Mouse (Mus musculus): ENCODE measurements around the gene Pdhb. TPM values are rescaled to one million over a fixed set of nuclear protein-coding genes. Genes with fewer than 3 reads are reported as not detected.

Pdhb gene
- polyA plus RNA-seq, 1 experiment: 53.1 TPM

- no peak for TF ChIP-seq CTCF (IDR thresholded peaks at IDR 0.05; ENCODE audit: insufficient read depth, low read length)
- TF ChIP-seq POLR2A (IDR thresholded peaks at IDR 0.05; ENCODE audit: borderline replicate concordance, extremely low read depth, low read depth, low read length): no peak
- H3K4me1 ChIP-seq (ENCODE audit: control insufficient read depth, insufficient read depth, low read length): no peaks in the 10 kb centered on the region
- DNase-seq: no peak
- WGBS: 85% methylated on average over 7 of the region's 7 CpGs
- no peak overlapping the region for H3K4me3 ChIP-seq (replicated peaks; ENCODE audit: extremely low read depth, low read depth, low read length)
Observed at GRCm38 (mm10) chr14:8164463-8164862, 8.4 kb downstream of the Pdhb start.

- no peak for DNase-seq
- WGBS: 82% methylated on average over 2 of the region's 2 CpGs
- no peak overlapping the region for H3K4me3 ChIP-seq (replicated peaks; ENCODE audit: extremely low read depth, low read depth, low read length)
- TF ChIP-seq CTCF (IDR thresholded peaks at IDR 0.05; ENCODE audit: insufficient read depth, low read length) (peak; percentile 51), POLR2A (IDR thresholded peaks at IDR 0.05; ENCODE audit: borderline replicate concordance, extremely low read depth, low read depth, low read length) (no peak)
- H3K4me1 ChIP-seq (ENCODE audit: control insufficient read depth, insufficient read depth, low read length): no peaks in the 10 kb centered on the region
Observed at GRCm38 (mm10) chr14:8161777-8162176, 11.0 kb downstream of the Pdhb start.

- DNase-seq: no peak
- no peak for TF ChIP-seq POLR2A (IDR thresholded peaks at IDR 0.05; ENCODE audit: borderline replicate concordance, extremely low read depth, low read depth, low read length)
- TF ChIP-seq CTCF (IDR thresholded peaks at IDR 0.05; ENCODE audit: insufficient read depth, low read length): no peak
- H3K4me1 ChIP-seq (ENCODE audit: control insufficient read depth, insufficient read depth, low read length): no peaks in the 10 kb centered on the region
- WGBS: 80% methylated on average over 3 of the region's 3 CpGs
- no peak overlapping the region for H3K4me3 ChIP-seq (replicated peaks; ENCODE audit: extremely low read depth, low read depth, low read length)
Observed at GRCm38 (mm10) chr14:8159141-8159540, 13.7 kb downstream of the Pdhb start.

GRCm38 (mm10) chr14:8158721-8159120, 14.1 kb downstream of the Pdhb start:
- no peak for TF ChIP-seq POLR2A (IDR thresholded peaks at IDR 0.05; ENCODE audit: borderline replicate concordance, extremely low read depth, low read depth, low read length)
- no peak for TF ChIP-seq CTCF (IDR thresholded peaks at IDR 0.05; ENCODE audit: insufficient read depth, low read length)
- Histone ChIP-seq H3K4me3 (replicated peaks; ENCODE audit: extremely low read depth, low read depth, low read length) (no peak overlapping the region), H3K4me1 (ENCODE audit: control insufficient read depth, insufficient read depth, low read length) (no peaks in the 10 kb centered on the region)
- no peak for DNase-seq
- whole genome bisulfite sequencing: 87% methylated on average over 3 of the region's 3 CpGs

GRCm38 (mm10) chr14:8156947-8157346, 15.9 kb downstream of the Pdhb start:
- WGBS: 35% methylated on average over 3 of the region's 3 CpGs
- Histone ChIP-seq H3K4me3 (replicated peaks; ENCODE audit: extremely low read depth, low read depth, low read length) (no peak overlapping the region), H3K4me1 (ENCODE audit: control insufficient read depth, insufficient read depth, low read length) (no peaks in the 10 kb centered on the region)
- DNase-seq: no peak
- no peak for TF ChIP-seq CTCF (IDR thresholded peaks at IDR 0.05; ENCODE audit: insufficient read depth, low read length)
- TF ChIP-seq POLR2A (IDR thresholded peaks at IDR 0.05; ENCODE audit: borderline replicate concordance, extremely low read depth, low read depth, low read length): no peak

- no peak for TF ChIP-seq POLR2A (IDR thresholded peaks at IDR 0.05; ENCODE audit: borderline replicate concordance, extremely low read depth, low read depth, low read length)
- no peak overlapping the region for H3K4me3 ChIP-seq (replicated peaks; ENCODE audit: extremely low read depth, low read depth, low read length)
- DNase-seq: no peak
- WGBS: 81% methylated on average over 3 of the region's 3 CpGs
- no peaks in the 10 kb centered on the region for H3K4me1 ChIP-seq (ENCODE audit: control insufficient read depth, insufficient read depth, low read length)
Observed at GRCm38 (mm10) chr14:8154072-8154471, 18.8 kb downstream of the Pdhb start.

GRCm38 (mm10) chr14:8151757-8152156, 21.1 kb downstream of the Pdhb start:
- 94% methylated on average over 5 of the region's 5 CpGs for WGBS
- Histone ChIP-seq H3K4me3 (replicated peaks; ENCODE audit: extremely low read depth, low read depth, low read length) (no peak overlapping the region), H3K4me1 (ENCODE audit: control insufficient read depth, insufficient read depth, low read length) (no peaks in the 10 kb centered on the region)
- no peak for DNase-seq
- TF ChIP-seq CTCF (IDR thresholded peaks at IDR 0.05; ENCODE audit: insufficient read depth, low read length) (no peak), POLR2A (IDR thresholded peaks at IDR 0.05; ENCODE audit: borderline replicate concordance, extremely low read depth, low read depth, low read length) (no peak)

- no peak for TF ChIP-seq POLR2A (IDR thresholded peaks at IDR 0.05; ENCODE audit: borderline replicate concordance, extremely low read depth, low read depth, low read length)
- no peak for TF ChIP-seq CTCF (IDR thresholded peaks at IDR 0.05; ENCODE audit: insufficient read depth, low read length)
- no peak for DNase-seq
- no peaks in the 10 kb centered on the region for H3K4me1 ChIP-seq (ENCODE audit: control insufficient read depth, insufficient read depth, low read length)
- 86% methylated on average over 8 of the region's 8 CpGs for WGBS
- no peak overlapping the region for H3K4me3 ChIP-seq (replicated peaks; ENCODE audit: extremely low read depth, low read depth, low read length)
Observed at GRCm38 (mm10) chr14:8148842-8149241, 24.0 kb downstream of the Pdhb start.

- WGBS: 82% methylated on average over 11 of the region's 11 CpGs
- no peak for DNase-seq
Observed at GRCm38 (mm10) chr14:8146611-8147223, 26.1 kb downstream of the Pdhb start.

More at GRCm38 (mm10) chr14:8146611-8147223, 26.1 kb downstream of the Pdhb start:
- Histone ChIP-seq H3K4me1 (ENCODE audit: control insufficient read depth, insufficient read depth, low read length) (no peaks in the 10 kb centered on the region), H3K4me3 (replicated peaks; ENCODE audit: extremely low read depth, low read depth, low read length) (no peak overlapping the region)
- TF ChIP-seq CTCF (IDR thresholded peaks at IDR 0.05; ENCODE audit: insufficient read depth, low read length): no peak
- no peak for TF ChIP-seq POLR2A (IDR thresholded peaks at IDR 0.05; ENCODE audit: borderline replicate concordance, extremely low read depth, low read depth, low read length)

Measured in lung, adult 2 months (tissue).